Mouse (Mus musculus): ENCODE measurements around the gene Msn. TPM values are rescaled to one million over a fixed set of nuclear protein-coding genes. Genes with fewer than 3 reads are reported as not detected.
"Not testable (repeated sequence)": the region's sequence is repeated elsewhere in the genome, so short reads cannot be mapped to it uniquely, and the experiment has no call there.

Msn gene
- polyA plus RNA-seq, 1 experiment from 2014 or later = 246 TPM

GRCm38 (mm10) chrX:96178437-96178836, 82.6 kb downstream of the Msn start:
- ATAC-seq (ENCODE audit: low read depth) = no peak
- no peak overlapping the region for H3K4me3 ChIP-seq (ENCODE audit: low read length)
- no peaks in the 10 kb centered on the region for H3K36me3 ChIP-seq (ENCODE audit: control insufficient read depth, insufficient read depth, low read length)
- no peak overlapping the region for H3K4me2 ChIP-seq (ENCODE audit: low read depth, low read length)
- no peaks in the 10 kb centered on the region for H3K27me3 ChIP-seq (ENCODE audit: control insufficient read depth, insufficient read depth, low read depth, low read length)
- no peaks in the 10 kb centered on the region for H3K4me1 ChIP-seq (replicated peaks; ENCODE audit: control insufficient read depth, insufficient read depth, low read length)
- H3K9ac ChIP-seq (ENCODE audit: low read length) = no peak overlapping the region
- 3% methylated on average over 1 of the region's 1 CpGs for WGBS
- no peak overlapping the region for H3K27ac ChIP-seq (ENCODE audit: low read length)
- no peaks in the 10 kb centered on the region for H3K9me3 ChIP-seq (ENCODE audit: control insufficient read depth, low read length)

GRCm38 (mm10) chrX:96184100-96184732, 88.4 kb downstream of the Msn start:
- Histone ChIP-seq H3K9ac (ENCODE audit: low read length) (no peak overlapping the region), H3K4me2 (ENCODE audit: low read depth, low read length) (no peak overlapping the region), H3K27me3 (ENCODE audit: control insufficient read depth, insufficient read depth, low read depth, low read length) (no peaks in the 10 kb centered on the region), H3K27ac (ENCODE audit: low read length) (no peak overlapping the region), H3K4me1 (replicated peaks; ENCODE audit: control insufficient read depth, insufficient read depth, low read length) (no peaks in the 10 kb centered on the region), H3K9me3 (ENCODE audit: control insufficient read depth, low read length) (no peaks in the 10 kb centered on the region), H3K36me3 (ENCODE audit: control insufficient read depth, insufficient read depth, low read length) (no peaks in the 10 kb centered on the region), H3K4me3 (ENCODE audit: low read length) (no peak overlapping the region)
- no peak for ATAC-seq (ENCODE audit: low read depth)
- WGBS = 62% methylated on average over 5 of the region's 5 CpGs

DNA sequence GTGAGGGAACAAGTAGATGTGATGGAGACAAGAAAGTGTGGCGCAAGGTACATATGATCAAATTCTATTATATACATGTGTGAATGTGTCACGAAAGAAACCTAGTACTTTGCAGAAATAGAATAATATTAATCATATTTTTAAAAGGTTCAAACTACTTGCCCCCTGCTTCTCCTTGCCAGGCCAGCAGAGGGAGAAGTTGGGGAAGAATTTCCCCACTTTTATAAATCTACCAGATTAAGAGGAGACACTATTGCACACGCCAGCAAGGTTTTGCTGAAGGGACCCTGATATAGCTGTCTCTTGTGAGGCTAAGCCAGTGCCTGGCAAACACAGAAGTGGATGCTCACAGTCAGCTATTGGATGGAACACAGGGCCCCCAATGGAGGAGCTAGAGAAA, 109.3 kb downstream of the Msn start:
- H3K4me2 ChIP-seq (ENCODE audit: low read depth, low read length); H3K27me3 ChIP-seq (ENCODE audit: control insufficient read depth, insufficient read depth, low read depth, low read length); H3K36me3 ChIP-seq (ENCODE audit: control insufficient read depth, insufficient read depth, low read length); H3K9me3 ChIP-seq (ENCODE audit: control insufficient read depth, low read length); ATAC-seq (ENCODE audit: low read depth); H3K4me1 ChIP-seq (replicated peaks; ENCODE audit: control insufficient read depth, insufficient read depth, low read length); H3K9ac ChIP-seq (ENCODE audit: low read length); H3K4me3 ChIP-seq (ENCODE audit: low read length); H3K27ac ChIP-seq (ENCODE audit: low read length): not testable (repeated sequence)
- WGBS = 84% methylated on average over 3 of the region's 3 CpGs

- no peaks in the 10 kb centered on the region for H3K9me3 ChIP-seq (ENCODE audit: control insufficient read depth, low read length)
- WGBS = 17% methylated on average over 1 of the region's 1 CpGs
- no peak overlapping the region for H3K4me3 ChIP-seq (ENCODE audit: low read length)
- H3K4me2 ChIP-seq (ENCODE audit: low read depth, low read length) = no peak overlapping the region
- H3K27ac ChIP-seq (ENCODE audit: low read length) = no peak overlapping the region
- no peak for ATAC-seq (ENCODE audit: low read depth)
- H3K27me3 ChIP-seq (ENCODE audit: control insufficient read depth, insufficient read depth, low read depth, low read length) = no peaks in the 10 kb centered on the region
- H3K9ac ChIP-seq (ENCODE audit: low read length) = no peak overlapping the region
- H3K4me1 ChIP-seq (replicated peaks; ENCODE audit: control insufficient read depth, insufficient read depth, low read length) = no peaks in the 10 kb centered on the region
- no peaks in the 10 kb centered on the region for H3K36me3 ChIP-seq (ENCODE audit: control insufficient read depth, insufficient read depth, low read length)
Observed at GRCm38 (mm10) chrX:96206872-96207271, 111.0 kb downstream of the Msn start.

- Histone ChIP-seq H3K27me3 (ENCODE audit: control insufficient read depth, insufficient read depth, low read depth, low read length) (no peaks in the 10 kb centered on the region), H3K36me3 (ENCODE audit: control insufficient read depth, insufficient read depth, low read length) (no peaks in the 10 kb centered on the region), H3K4me1 (replicated peaks; ENCODE audit: control insufficient read depth, insufficient read depth, low read length) (no peaks in the 10 kb centered on the region), H3K9ac (ENCODE audit: low read length) (no peak overlapping the region), H3K9me3 (ENCODE audit: control insufficient read depth, low read length) (no peaks in the 10 kb centered on the region), H3K4me2 (ENCODE audit: low read depth, low read length) (no peak overlapping the region), H3K4me3 (ENCODE audit: low read length) (no peak overlapping the region), H3K27ac (ENCODE audit: low read length) (no peak overlapping the region)
- ATAC-seq (ENCODE audit: low read depth) = no peak
- 56% methylated on average over 1 of the region's 1 CpGs for WGBS
Observed at GRCm38 (mm10) chrX:96218088-96218487, 122.2 kb downstream of the Msn start.

Other genes with a start within 250 kb of the Msn start
- 48.1 and 48.8 TPM in 2 replicates for gene Las1l, start 139.1 kb upstream of the Msn start, polyA plus RNA-seq (2015; fragmentation: Nextera tagmentation; extraction: Ambion mirVana)
- 0.29 TPM in 1 of 2 replicates, not detected in the other for gene Vsig4, start 197.4 kb downstream of the Msn start, polyA plus RNA-seq (2015; fragmentation: Nextera tagmentation; extraction: Ambion mirVana)

All from lung, embryonic 16.5 days (tissue).